Mouse (Mus musculus) midbrain, embryonic 11.5 days (tissue): ENCODE measurements at regions not wholly inside any gene's neighbourhood (a gene's known extent, or its start where the extent isn't known, plus 50 kb on each side); places are given as distances from the start of the nearest gene placed in this dataset.

Experiments used
- ATAC-seq: fragments of 200-750 bp; cut with Nextera tagmentation; 2 replicates; pipeline ENCODE4 v1.8.0; 2017; ENCODE audit warnings: moderate TSS enrichment, moderate library complexity; ENCODE audit not compliant: low FRiP score
- DNase-seq: peaks from one replicate; pipeline ENCODE4 v3.0.0; 2015; ENCODE audit warnings: low spot score; ENCODE audit errors: missing footprints
- H3K27ac ChIP-seq: fragments of 300-500 bp; sonication (generic); 2 replicates; pipeline ENCODE4 v1.5.1; 2014; ENCODE audit warnings: low read depth, low read length
- H3K27me3 ChIP-seq: fragments of 300-500 bp; sonication (generic); 2 replicates; pipeline ENCODE4 v1.6.1; 2014; ENCODE audit warnings: mild to moderate bottlenecking, low read length, moderate library complexity, mixed read lengths; ENCODE audit not compliant: control insufficient read depth, insufficient read depth
- H3K36me3 ChIP-seq: fragments of 300-500 bp; sonication (generic); 2 replicates; pipeline ENCODE4 v1.6.1; 2014; ENCODE audit warnings: mild to moderate bottlenecking, low read length, moderate library complexity, mixed read lengths; ENCODE audit not compliant: control insufficient read depth, insufficient read depth
- H3K4me1 ChIP-seq: fragments of 300-500 bp; sonication (generic); 2 replicates; pipeline ENCODE4 v1.6.1; 2014; ENCODE audit warnings: low read length; ENCODE audit not compliant: control insufficient read depth, insufficient read depth
- H3K4me2 ChIP-seq: fragments of 300-500 bp; sonication (generic); 2 replicates; pipeline ENCODE4 v1.6.1; 2014; ENCODE audit warnings: mild to moderate bottlenecking, moderate library complexity
- H3K4me3 ChIP-seq: fragments of 300-500 bp; sonication (generic); 2 replicates; pipeline ENCODE4 v1.5.1; 2014; ENCODE audit warnings: low read depth, low read length
- H3K9ac ChIP-seq: fragments of 300-500 bp; sonication (generic); 2 replicates; pipeline ENCODE4 v1.6.1; 2014; ENCODE audit warnings: low read length
- H3K9me3 ChIP-seq: fragments of 300-500 bp; sonication (generic); 2 replicates; pipeline ENCODE4 v1.6.1; 2016; ENCODE audit warnings: low read length; ENCODE audit not compliant: control insufficient read depth
- WGBS: fragments of 180-500 bp; shearing (Covaris S2); extraction: QIAGEN DNeasy Blood & Tissue Kit; methylation state at CpG from one replicate; pipeline ENCODE4 v1.1.7; 2014; 5-methylcytosine and 5-hydroxymethylcytosine counted together

GRCm38 (mm10) chrX:143462632-143463031 lies 55.8 kb upstream of the Pak3 start:
- Histone ChIP-seq H3K4me2 (no peak overlapping the region), H3K27ac (no peak overlapping the region), H3K4me1 (no peaks in the 10 kb centered on the region), H3K9me3 (no peaks in the 10 kb centered on the region), H3K36me3 (no peaks in the 10 kb centered on the region), H3K4me3 (no peak overlapping the region), H3K27me3 (no peaks in the 10 kb centered on the region), H3K9ac (no peak overlapping the region)
- no peak; the same call in 1 of the 2 replicates for ATAC-seq
- no peak for DNase-seq
- WGBS: 43% methylated on average over 4 of the region's 4 CpGs

- Histone ChIP-seq H3K9ac (no peak overlapping the region), H3K4me2 (no peak overlapping the region), H3K27ac (no peak overlapping the region), H3K9me3 (no peaks in the 10 kb centered on the region), H3K4me3 (no peak overlapping the region), H3K27me3 (no peaks in the 10 kb centered on the region; the same call in 1 of the 2 replicates), H3K4me1 (no peaks in the 10 kb centered on the region), H3K36me3 (no peaks in the 10 kb centered on the region)
- DNase-seq: peak; percentile 85
- no peak for ATAC-seq
- 59% methylated on average over 7 of the region's 7 CpGs for WGBS
Observed at GRCm38 (mm10) chrX:143448636-143449346, 54.7 kb upstream of the Chrdl1 start.

DNA sequence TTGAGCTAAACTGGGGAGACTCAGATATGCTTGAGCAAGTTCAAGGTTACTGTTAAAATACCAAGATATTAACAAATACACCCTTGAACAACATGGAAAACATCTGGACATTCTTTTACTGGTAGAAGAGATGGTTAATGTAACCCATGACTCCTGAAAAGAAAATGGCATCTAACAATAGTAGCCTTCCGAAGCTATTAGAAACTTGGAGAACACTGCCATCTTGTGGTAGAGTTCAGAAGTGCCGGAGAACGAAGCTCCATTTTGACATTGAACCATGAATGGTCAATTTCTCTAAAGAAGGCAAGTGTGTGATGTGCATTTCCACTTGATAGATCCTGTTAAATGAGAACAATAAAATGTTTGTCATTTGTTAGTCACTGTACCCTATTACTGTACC lies 50.5 kb upstream of the Chrdl1 start:
- H3K27ac ChIP-seq: no peak overlapping the region
- ATAC-seq (peak; percentile 42; the same call in 1 of the 2 replicates), DNase-seq (peak; percentile 95)
- H3K9me3 ChIP-seq: no peaks in the 10 kb centered on the region
- H3K27me3 ChIP-seq: peaks cover 3% of the 10 kb centered on the region
- no peaks in the 10 kb centered on the region for H3K36me3 ChIP-seq
- 8% methylated on average over 3 of the region's 3 CpGs for WGBS
- H3K4me3 ChIP-seq: no peak overlapping the region
- no peaks in the 10 kb centered on the region for H3K4me1 ChIP-seq
- H3K9ac ChIP-seq: no peak overlapping the region
- no peak overlapping the region for H3K4me2 ChIP-seq
